Mouse (Mus musculus): Measurements from ENCODE around the gene Tmem181a.
"Not testable (repeated sequence)": the region's sequence is repeated elsewhere in the genome, so short reads cannot be mapped to it uniquely, and the experiment has no call there.

The Tmem181a gene

DNA sequence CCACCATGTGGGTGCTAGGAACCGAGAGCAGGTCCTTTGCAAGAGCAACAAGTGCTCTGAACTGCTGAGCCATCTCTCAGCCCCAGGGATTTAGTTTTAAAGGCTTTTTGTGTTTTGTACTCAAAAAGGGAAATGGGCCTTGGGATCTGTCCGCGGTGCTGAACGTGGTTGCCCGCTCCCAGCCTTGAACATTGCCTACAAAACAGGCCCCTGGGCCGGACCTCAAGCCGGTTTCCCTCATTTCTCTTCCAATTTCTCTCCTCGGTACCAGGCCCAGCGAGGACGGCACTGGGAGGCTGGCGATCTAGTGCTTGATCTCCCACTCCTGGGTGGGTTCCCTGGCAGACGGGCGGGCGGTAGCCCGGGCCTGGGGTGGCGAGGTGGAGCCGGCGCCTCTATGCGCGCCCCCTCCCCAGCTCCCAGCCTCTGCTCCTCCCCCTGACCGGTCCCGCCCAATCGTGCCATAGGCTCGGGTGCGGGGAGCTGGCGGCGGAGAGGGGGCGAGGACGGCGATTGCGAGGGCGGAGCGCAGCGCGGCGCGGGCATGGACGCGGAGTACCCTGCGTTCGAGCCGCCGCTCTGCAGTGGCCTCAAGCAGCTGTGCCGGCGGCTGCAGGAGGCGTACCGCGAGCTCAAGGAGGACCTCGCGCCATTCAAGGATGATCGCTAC lies at the start of gene Tmem181a:
Tmem181a (plus strand) TSS at position 461 of the 670 bp plus-strand sequence.
- DNase-seq (ENCODE audit: low spot score in 2 of 2) = not testable (repeated sequence)

DNA sequence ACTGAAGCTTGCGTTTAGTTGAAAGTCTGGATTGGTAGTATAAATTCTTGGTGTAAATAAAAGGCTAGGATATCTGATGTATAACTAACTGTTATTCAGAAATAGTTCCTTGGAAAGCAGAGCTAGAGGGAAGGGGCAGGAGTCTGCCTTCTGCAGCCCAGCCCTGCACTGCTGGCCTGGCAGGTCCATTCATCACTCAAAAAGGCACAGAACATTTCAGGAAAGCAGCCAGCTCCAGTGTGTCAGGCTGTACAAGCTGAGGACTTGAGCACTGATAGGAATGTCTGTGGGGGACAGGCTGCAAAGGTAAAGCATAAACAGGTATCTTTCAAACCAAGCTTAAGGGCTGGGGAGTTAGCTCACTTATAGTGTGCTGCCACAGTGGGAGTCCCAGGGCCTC lies 44.9 kb upstream of the Tmem181a start:
- no peak for DNase-seq (ENCODE audit: low spot score in 2 of 2)

DNA sequence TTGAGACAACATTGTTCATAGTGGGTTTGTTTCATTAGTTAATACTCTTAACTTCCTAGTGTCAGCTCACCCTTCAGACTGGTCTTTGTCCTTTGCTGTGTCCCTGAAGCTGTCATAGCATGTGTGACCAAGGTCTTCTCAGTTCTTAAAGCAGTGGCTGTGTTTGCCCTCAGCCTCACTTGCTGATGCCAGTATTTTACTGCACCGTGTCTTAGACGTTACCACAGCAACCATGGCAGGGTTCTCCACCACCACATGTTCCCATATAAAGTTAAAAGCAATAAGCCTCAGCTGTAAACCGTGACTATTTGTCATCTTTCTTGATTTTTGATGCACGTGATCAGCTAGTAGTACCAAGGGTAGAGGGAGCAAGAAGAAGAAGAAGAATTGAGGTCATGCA lies 41.0 kb upstream of the Tmem181a start:
- no peak for DNase-seq (ENCODE audit: low spot score in 2 of 2)

DNA sequence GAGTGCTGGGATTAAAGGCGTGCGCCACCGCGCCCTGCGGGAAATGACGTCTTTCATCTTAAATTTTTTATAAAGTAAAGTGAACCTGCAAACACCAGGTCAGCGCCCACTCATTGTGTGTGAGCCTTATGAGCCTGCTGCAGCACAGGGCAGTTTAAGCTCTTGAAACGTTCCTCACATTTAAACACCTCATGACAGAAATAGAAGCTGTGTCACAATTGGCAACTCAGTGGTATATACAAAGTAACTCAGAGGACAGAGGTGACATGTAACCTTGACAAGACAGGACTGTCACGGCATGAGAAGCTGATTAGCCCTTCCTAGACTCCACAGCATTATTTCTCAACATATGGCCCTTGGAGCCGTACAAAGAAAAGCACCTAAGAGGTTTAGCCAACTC lies 40.1 kb upstream of the Tmem181a start:
- no peak for DNase-seq (ENCODE audit: low spot score in 2 of 2)

DNA sequence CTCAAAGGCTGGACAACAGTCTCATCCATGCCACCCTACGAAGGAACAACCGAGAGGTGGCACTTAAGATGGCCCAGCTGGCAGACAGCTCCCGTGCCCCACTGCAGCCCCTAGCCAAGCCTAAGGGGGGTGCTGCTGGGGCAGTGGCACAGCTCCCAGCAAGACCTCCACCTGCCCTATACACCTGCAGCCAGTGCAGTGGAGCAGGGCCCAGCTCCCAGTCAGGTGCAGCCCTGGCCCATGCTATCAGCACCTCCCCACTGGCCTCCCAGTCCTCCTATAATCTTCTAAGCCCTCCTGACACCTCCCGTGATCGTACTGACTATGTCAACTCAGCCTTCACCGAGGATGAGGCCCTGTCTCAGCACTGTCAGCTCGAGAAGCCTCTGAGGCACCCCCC lies 24.0 kb upstream of the Tmem181a start:
- not testable (repeated sequence) for DNase-seq (ENCODE audit: low spot score in 2 of 2)

DNA sequence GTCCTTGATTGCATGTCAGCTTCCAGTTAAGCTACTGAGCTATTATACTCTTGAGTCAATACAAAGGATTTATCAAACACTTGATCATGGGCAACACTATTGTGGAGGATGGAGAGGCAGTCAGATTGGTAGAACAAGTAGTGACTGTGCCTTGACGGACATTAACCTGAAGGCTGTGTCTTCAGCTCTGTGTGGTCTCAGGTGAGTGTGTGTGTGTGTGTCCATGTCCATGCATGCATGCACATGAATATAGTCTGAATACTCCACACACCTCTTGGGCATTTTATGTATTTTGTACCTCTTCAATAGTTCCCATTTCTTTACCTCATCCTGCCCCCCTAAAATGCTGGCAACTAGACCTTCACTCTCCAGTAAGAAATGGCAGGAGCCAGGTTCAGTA lies 5.4 kb upstream of the Tmem181a start:
- not testable (repeated sequence) for DNase-seq (ENCODE audit: low spot score in 2 of 2)

DNA sequence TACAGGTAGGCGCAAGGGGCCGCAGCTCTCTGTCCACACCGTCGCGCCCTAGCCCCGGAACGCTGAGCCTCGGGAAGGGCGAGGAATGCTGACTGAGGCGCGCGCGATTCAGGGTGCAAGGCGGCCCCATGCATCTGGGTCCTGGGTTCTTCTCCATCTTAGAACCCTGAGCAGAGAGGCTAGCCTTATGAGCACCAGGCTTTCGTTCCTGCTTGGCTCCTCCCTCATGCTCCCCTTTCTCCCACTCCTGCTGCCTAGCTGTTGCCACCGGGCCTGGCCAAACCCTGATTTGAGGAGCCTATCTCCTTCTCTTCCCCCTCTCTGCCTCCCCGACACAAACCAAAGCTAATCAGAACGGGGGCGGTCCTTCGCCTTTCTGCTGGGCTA lies 403 bp downstream of the Tmem181a start:
- DNase-seq (ENCODE audit: low spot score in 2 of 2) = not testable (repeated sequence)

DNA sequence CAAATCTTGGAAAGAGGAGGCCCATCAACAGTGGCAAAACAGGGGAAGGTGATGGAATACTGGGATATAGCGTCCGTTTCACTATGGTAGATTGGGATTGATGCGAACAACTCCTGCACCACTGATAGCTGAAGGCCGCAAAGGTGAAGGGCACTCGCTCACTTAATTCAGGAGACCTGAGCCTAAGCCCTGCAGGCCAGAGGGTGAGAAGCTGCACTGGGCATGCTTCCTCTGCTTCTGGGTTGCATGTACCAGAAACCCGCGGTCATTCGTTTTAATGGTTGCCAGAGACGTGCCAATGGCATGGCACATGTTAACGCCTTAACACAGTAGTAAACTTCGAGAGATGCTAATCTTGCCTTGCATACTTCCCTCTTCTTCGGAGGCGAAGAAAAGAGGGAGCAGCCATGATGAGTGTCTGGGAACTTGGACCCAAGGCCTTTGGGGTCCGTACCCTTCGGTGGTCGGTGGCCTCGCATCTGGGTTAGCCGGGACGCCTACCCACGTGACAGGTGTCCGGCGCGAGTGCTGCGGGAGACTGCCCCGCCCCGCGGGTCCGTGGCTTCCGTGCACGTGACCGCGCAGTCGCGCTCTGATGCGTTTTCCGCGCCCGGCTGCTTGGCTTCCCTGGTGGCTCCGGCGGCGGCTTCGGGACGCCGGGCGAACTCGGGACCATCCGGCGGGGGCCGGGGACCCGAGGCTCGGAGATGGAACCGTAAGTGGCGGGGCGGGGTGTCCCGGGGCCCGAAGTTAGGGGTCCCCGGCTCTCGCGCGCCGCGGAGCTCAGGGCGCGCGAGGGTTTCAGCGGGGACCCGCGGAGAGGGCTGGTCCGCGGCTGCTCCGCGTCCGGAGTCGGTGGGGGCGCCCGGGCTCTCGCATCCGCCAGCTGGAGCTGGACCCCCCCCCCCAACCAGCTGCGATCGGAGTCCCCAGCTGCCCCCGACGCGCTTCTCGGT lies 13.5 kb downstream of the Tmem181a start:
- not testable (repeated sequence) for DNase-seq (ENCODE audit: low spot score in 2 of 2)

DNA sequence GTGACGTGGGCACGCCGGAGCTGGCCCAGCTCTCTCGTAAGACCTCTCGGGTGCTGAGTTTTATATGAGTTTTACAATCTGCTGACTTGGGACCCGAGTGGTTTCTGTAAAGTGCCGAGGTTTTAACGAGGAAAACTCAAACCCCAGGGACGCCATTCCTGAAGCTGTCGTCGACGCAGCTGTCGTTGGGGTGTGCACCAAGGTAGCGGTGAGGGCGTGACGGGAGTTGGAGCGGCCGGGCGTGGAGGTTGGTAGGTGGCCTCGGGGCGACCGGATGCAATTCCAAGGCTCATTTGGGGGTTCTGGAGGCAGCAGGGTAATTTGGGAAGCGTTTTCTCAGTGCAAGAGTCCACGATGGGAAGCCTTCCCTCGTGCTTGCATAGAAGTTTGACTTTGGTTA lies 14.2 kb downstream of the Tmem181a start:
- not testable (repeated sequence) for DNase-seq (ENCODE audit: low spot score in 2 of 2)

DNA sequence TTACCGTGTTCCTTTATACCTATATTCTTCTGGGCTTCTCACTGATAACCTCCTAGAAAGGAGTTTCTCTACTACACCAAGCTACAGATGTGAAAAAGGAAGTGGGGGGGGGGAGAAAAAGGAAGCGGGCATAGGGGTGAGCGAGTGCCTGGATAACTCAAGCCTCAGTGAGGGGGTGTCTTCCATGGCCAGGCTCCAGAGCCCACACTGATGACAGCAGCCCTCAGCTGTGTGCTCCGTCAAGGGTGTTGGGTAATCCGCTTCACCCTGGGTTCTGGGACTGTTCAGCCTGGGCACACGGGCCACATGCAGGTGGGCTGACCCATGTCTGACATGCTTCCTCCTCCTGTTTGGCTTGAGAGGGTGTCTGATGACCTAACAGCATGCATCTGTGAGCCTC lies 15.3 kb downstream of the Tmem181a start:
- not testable (repeated sequence) for DNase-seq (ENCODE audit: low spot score in 2 of 2)

DNA sequence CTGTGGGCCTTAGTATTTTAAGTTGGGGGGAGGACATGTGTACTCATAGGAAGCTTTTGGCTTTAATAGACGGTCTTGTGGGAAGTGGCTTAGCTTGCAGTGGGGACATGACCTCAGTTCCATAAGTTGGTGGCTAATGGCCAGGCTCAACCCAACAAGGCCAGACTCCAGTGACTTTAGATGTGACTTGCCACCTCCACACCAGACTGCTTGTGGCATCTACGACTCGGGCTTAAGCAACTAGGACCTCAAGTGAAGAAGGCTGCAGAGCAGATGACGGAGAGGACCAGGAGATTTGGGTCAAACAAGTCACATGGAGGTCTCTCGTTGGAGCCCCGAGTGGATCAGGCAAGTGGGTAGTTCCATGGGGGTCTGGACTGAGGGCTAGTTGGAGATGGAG lies 18.0 kb downstream of the Tmem181a start:
- not testable (repeated sequence) for DNase-seq (ENCODE audit: low spot score in 2 of 2)

DNA sequence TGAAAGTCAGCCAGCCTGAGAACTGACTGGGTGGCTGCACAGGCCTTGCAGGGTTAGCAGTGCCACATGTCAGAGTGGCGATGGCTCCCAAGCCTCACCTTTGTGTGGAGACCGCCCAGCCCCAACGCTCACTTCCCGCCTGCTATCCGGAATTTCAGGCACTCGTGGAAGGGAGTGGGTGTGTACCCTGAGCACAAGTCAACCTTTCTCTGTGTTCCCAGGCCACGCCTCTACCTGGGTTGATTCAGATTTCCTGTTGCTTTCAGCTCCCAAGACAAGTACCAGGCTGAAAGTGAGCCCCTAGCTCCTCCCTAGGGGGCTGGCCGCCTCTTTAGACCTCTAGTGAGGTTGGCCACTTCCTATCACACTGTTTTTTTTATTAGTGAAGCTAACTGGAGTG lies 22.5 kb downstream of the Tmem181a start:
- not testable (repeated sequence) for DNase-seq (ENCODE audit: low spot score in 2 of 2)

DNA sequence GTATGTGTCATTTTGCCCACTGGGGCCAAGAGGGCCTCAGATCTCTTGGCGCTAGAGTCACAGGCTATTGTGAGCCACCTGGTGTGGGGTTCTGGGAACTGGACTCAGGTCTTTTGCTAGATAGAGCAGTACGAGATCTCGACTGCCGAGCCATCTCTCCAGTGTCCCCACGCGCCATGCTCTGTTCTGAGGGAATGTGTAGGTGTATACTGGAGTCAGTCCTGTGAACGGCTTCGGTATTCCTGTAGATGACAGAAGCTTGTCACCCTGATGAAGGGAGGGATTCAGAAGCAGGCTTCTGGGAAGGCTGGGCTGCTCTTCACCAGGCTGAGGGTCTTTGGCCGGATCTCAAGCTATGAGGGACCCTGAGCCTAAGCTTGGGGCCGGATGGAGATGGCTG lies 23.1 kb downstream of the Tmem181a start:
- DNase-seq (ENCODE audit: low spot score in 2 of 2) = not testable (repeated sequence)

DNA sequence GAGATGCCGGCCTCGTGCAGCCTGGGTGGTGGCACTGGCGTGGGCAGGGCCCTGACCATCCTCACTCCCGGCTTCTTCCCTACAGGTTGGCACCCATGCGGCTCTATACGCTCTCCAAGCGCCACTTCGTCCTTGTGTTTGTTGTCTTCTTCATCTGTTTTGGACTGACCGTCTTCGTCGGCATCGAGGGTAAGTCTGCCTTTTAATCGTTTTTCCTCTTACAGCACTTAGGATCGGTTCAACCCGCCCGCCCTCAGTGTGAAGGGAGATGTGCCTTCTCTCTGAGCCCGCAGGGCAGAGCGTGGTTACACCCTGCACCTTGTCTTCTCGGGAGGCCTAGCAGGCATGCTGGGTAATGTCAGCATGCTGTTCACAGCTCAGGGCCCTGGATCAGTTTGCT lies 23.9 kb downstream of the Tmem181a start:
- not testable (repeated sequence) for DNase-seq (ENCODE audit: low spot score in 2 of 2)

DNA sequence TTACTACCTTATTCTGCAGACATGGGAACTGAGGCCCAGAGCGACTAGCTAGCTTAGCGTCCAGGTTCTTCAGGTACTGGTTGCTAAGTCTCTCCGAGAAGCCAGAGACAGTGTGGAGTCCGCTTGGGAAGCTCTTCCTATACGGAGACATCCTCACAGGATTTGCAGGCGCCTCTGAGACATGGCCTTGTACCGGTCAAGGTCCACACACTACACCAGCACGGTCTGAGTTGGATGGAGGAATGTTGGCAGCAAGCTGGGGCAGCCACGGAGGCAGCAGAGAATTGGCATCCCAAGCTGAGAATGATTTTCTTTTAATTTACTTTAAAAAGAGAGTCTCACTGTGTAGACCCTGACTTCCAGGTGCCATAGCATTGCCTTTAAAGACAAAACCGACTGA lies 26.5 kb downstream of the Tmem181a start:
- not testable (repeated sequence) for DNase-seq (ENCODE audit: low spot score in 2 of 2)

DNA sequence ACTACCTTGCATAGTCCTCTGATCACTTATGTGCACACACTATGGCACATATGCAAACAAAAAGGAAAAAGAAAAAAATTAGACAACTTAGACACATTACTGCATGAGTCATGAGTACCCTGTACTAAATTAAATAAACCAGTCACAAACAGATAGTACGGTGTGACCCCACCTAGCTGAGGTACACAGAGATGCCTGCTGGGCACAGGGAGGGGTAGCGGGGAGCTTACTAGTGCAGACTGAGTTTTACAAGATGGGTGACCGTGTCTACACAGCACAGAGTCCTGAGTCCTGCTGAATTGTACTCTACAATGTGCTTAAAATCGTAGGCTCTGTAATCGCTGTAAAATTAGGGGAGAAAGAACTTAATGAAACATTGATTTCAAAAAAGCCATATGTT lies 29.5 kb downstream of the Tmem181a start:
- not testable (repeated sequence) for DNase-seq (ENCODE audit: low spot score in 2 of 2)

DNA sequence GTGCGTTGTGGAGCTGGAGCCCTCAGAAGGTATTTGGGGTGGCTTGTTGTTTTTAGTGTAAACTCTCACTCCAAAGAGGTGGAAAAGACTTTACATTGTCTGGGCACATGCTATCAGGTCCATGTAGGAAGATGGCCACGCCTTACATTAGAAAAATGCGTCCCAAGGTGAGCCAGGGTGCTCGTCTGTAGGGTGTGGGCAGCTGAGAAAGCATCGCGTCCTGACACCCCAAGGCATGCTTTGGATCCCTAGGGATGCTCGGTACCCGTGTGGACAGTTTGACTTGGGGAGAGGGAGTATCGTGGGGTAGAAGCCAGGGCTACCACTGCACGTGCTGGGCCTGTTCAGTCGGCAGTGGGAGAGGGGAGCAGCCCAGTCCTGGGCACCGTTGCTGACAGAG lies 32.4 kb downstream of the Tmem181a start:
- not testable (repeated sequence) for DNase-seq (ENCODE audit: low spot score in 2 of 2)

DNA sequence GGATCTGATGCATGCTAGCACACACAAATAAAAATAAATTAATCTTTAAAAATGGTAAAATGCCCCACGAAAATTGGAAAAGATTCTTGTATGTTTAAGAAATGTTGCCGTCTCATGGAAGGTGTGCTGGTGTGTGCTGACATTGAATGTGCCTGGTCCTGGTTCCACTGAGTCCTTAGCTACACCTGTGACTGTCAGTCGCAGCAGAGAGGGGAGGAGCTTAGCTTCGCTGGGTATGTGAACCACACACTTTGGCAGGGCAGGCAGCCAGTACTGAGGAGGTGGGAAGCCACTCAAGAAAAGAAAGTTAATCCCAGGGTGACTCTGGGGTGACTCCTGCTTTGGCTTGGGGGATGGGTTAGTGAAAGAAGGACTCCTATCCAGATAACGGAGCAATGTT lies 37.2 kb downstream of the Tmem181a start:
- DNase-seq (ENCODE audit: low spot score in 2 of 2) = not testable (repeated sequence)

DNA sequence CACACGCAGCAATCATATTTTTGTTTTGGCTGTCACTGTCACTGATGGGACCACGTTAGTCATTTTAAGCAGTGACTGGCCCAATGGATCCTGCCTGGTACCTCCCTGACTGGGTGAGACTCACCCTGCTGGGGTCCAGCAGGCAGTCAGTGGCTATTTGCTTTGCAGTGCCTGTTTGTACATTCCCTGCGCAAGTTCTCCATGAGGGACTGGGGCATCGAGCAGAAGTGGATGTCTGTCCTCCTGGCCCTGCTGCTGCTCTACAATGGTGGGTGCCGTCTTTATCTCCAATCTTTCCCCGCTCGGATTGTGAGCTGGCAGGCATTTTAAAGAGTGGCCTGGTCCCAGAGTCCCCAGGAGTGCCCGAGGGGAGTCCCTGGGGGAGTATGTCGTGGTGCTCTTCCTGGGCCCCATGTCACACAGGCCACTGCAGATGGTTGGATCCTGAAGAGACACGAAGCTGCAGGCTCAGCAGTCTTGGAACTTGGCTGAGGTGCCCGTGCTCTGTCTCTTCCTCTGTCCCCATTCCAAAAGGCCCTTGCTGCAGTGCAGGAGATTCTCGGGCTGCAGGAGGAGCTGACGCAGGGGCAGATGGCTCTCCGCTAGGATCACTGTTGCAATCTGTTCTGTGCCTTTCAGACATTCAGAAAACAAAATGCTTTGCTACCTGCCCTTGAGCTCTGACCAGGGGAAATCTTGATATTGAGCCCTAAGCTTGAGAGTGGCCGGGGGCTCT lies 40.6 kb downstream of the Tmem181a start:
- DNase-seq (ENCODE audit: low spot score in 2 of 2) = not testable (repeated sequence)

DNA sequence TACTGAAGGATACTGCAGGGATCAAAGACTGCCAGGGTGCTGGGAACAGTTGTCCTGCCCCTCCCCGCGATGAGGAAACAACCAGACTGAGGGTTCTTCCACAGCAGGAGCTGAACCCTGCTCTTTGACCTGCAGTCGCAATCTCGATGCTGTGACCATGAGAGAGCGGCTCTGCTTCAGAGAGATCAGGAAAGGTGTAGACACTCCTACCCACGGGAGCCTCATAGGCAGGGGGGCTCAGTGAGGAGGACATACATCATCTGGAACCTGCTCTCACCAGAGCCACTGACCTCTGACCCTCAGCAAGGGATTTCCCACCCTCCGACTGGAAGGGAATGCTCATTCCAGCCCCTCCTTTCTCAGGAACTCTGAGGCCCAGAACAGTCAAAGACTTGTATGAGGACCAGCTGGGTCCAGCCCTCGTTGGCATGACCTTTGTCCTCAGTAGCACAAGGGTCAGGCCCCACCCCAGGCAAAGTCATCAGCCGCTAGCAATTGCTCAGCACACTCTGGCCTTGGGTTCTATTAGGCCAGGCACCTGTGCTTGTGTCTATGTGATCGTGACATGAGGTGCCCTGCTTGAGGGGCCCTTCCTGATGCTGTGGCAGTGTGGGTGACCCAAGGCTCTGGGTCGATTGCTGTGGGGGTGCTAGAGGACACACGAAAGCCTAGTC lies 43.7 kb downstream of the Tmem181a start:
- DNase-seq (ENCODE audit: low spot score in 2 of 2) = not testable (repeated sequence)

DNA sequence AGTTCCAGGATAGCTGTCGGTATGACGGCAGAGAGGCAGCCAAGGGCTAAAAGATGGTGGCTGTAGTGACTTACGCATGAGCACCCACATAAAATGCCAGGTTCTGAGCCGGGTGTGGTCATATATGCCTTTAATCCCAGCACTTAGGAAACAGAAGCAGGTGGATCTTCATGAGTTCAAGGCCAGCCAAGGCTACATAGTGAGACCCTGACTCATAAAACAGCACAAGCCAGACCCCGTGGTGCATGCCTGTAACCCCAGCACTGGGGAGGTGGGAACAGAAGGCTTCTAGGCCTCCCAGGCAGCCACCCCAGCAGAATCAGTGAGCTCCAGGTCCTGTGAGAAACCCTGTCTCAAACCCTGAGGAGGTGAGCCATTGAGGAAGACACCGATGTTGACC lies 48.2 kb downstream of the Tmem181a start:
- not testable (repeated sequence) for DNase-seq (ENCODE audit: low spot score in 2 of 2)

Measured in spleen, postnatal 36 days (tissue).